Mouse (Mus musculus) leukemia stem cell, adult 10-12 weeks (primary cell): ENCODE results near the gene Amdhd1. TPM values are rescaled to one million over a fixed set of nuclear protein-coding genes. Genes with fewer than 3 reads are reported as not detected.

Source experiments
- polyA plus RNA-seq: library from polyadenylated mRNA; stranded (reverse); fragments of >175 nt; gene quantifications from 2 replicates; pipeline ENCODE4 v1.2.3, GENCODE M21; 2012; ENCODE audit warnings: low replicate concordance

Gene Amdhd1
- polyA plus RNA-seq, result not detected in 2 replicates

DNA sequence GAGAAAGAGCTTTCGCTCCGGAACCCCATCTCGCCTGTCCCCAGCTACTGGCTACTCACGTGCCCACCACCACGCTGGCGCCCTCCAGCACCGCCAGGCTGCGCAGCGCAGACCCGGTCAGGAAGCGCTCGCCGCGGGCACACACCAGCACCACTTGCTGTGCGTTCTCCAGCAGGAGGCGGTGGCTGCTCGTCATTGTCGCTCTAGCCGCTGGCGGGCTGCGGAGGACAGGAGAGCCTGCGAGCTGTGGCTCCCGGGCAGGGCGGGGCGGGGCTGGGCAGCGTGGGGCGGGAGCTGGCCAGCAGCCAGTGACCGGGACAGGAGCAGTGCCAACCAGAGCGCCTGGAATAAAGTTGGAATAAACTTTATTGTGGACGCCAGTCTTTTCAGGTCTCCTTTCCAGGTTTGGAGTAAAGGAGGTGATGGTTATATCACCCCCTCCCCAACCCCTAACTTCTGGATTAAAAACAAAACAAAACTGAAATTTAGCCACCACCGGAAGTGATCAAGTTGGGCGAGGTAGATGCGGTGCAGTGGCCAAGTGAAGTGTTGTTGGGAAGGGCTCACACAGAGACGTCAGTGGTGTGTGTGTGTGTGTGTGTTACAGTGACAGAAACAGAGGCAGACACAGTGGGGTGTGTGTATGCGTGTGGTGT lies at the start of gene Amdhd1:
Amdhd1 (minus strand) TSS at position 259 of the 656 bp plus-strand sequence.

GRCm38 (mm10) chr10:93589281-93589848 lies 49.5 kb upstream of the Amdhd1 start, which contains the start of gene Snrpf:
Gene Snrpf, minus strand, starts transcription at chr10:93589706.

DNA sequence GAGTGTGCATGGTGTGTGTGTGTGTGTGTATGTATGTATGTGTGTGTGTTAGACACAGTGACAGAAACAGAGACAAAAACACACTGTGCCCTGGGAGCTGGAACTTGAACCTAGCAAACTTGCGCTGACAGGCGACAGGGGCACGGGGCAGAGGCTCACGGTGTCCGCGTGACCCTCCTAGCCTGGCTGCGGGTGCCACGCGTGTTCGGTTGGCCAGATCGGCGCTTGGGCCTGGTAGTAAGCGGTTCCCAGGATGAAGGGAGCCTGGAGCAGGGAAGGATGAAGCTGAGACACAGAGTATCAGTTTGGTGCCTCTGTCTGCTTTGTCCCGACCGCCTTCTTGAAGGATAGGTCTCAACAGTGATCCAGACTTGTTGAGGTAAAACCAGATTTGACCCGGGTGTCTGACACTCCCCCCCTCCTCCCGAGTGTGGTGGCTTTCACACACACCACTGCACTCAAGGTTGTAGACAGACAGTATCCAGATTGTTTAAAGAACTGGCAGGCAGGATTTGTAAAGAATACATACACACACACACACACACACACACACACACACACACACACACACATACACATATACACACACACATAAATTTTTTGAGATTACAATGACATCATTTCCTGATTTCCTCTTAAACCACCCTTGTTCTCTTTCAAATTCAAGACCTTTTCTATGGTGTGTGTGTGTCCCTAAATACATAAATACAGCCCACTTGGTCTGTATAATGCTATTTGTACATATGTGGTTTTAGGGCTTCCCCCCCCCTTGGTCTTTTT lies 788 bp upstream of the Amdhd1 start, which contains the start of gene Ccdc38:
Ccdc38 (plus strand) TSS at position 202 of the 780 bp plus-strand sequence.

DNA sequence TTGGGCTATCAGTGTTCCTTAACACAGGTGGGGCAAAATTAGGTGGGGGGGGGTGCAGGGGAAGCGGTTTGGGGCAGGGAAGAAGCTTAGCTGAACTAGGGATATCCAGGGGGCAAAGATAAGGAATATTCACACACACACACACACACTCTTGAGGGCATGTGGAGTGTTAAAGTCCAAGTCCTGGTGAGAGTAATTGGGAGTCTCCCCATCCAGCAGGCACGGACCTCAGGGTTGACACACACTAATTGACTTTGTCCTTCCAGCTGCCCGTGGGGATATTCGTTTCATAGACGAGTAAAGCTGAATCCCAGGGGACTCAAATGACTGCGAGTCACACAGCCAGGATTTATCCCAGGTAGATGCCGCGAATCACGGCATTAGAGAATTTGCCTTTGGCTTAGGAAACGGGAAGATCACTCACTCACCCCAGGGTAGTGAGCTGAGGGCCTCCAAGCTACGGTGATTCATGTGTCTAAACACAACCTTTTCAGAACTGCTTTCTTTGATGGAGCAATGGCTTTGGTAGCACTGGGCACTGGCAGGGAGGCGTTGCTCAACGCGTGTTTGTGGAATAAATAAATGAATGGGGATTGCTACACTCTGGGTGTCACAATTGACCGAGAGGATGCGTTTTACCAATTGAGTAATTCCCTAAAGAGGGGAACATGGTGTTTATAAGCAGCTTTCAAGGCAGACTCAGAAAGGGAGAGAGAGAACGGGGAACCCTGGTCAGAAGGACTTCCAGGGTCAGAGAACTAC lies 51.6 kb downstream of the Amdhd1 start, which contains the start of gene Hal:
Hal (plus strand) TSS at position 703 of the 762 bp plus-strand sequence.

Other genes with a start within 250 kb of the Amdhd1 start
- gene Elk3, start 228.9 kb downstream of the Amdhd1 start, polyA plus RNA-seq, result 10.0 and 16.2 TPM in 2 replicates
- gene Lta4h, start 86.6 kb downstream of the Amdhd1 start, polyA plus RNA-seq, result 24.8 and 81.9 TPM in 2 replicates
- gene Hal, start 51.3 kb downstream of the Amdhd1 start, polyA plus RNA-seq, result 0.26 TPM in 1 of 2 replicates, not detected in the other
- gene Ccdc38, start 599 bp upstream of the Amdhd1 start, polyA plus RNA-seq, result not detected in 2 replicates
- gene Snrpf, start 49.7 kb upstream of the Amdhd1 start, polyA plus RNA-seq, result 66.1 and 73.0 TPM in 2 replicates
- 0.54 and 0.82 TPM in 2 replicates for gene Ntn4, start 100.6 kb upstream of the Amdhd1 start, polyA plus RNA-seq